Mouse (Mus musculus) stomach, embryonic 16.5 days (tissue): Measurements from ENCODE around the gene Sdc3. TPM values are rescaled to one million over a fixed set of nuclear protein-coding genes. Genes with fewer than 3 reads are reported as not detected.

Experiments
- ATAC-seq: fragments of 200-750 bp; cut with Nextera tagmentation; 2 replicates; pipeline ENCODE4 v1.8.0; 2017; ENCODE audit warnings: moderate number of reproducible peaks, moderate TSS enrichment; ENCODE audit not compliant: insufficient read depth, low FRiP score
- H3K27ac ChIP-seq: fragments of 300-500 bp; sonication (generic); 2 replicates; pipeline ENCODE4 v1.5.1; 2014; ENCODE audit warnings: low read length
- H3K27me3 ChIP-seq: fragments of 300-500 bp; sonication (generic); 2 replicates; pipeline ENCODE4 v1.6.1; 2014; ENCODE audit warnings: low read length, control low read depth, mixed read lengths; ENCODE audit not compliant: control insufficient read depth, insufficient read depth
- H3K36me3 ChIP-seq: fragments of 300-500 bp; sonication (generic); 2 replicates; pipeline ENCODE4 v1.6.1; 2014; ENCODE audit warnings: low read length; ENCODE audit not compliant: control insufficient read depth, insufficient read depth
- H3K4me1 ChIP-seq: fragments of 300-500 bp; sonication (generic); 2 replicates; pipeline ENCODE4 v1.6.1; 2014; ENCODE audit warnings: low read length, control low read depth, mixed read lengths; ENCODE audit not compliant: control insufficient read depth, insufficient read depth
- H3K4me2 ChIP-seq: fragments of 300-500 bp; sonication (generic); 2 replicates; pipeline ENCODE4 v1.6.1; 2014; ENCODE audit warnings: low read depth, low read length, mixed read lengths
- H3K4me3 ChIP-seq: fragments of 300-500 bp; sonication (generic); replicated peaks from 2 replicates; pipeline ENCODE4 v1.5.1; 2014; ENCODE audit warnings: mild to moderate bottlenecking, low read length
- H3K9ac ChIP-seq: fragments of 300-500 bp; sonication (generic); 2 replicates; pipeline ENCODE4 v1.6.1; 2014; ENCODE audit warnings: low read length
- H3K9me3 ChIP-seq: fragments of 300-500 bp; sonication (generic); replicated peaks from 2 replicates; pipeline ENCODE4 v1.6.1; 2016; ENCODE audit warnings: low read length, control low read depth; ENCODE audit not compliant: control insufficient read depth
- WGBS: fragments of 180-500 bp; shearing (Covaris S2); extraction: QIAGEN DNeasy Blood & Tissue Kit; methylation state at CpG from one replicate; pipeline ENCODE4 v1.1.7; 2014; 5-methylcytosine and 5-hydroxymethylcytosine counted together
- polyA plus RNA-seq: library from polyadenylated mRNA; unstranded; fragments of >200 nt; fragmentation: Nextera tagmentation; extraction: Ambion mirVana; gene quantifications from 2 replicates; pipeline ENCODE4 v1.2.1, GENCODE M21; 2015

Gene Sdc3
- polyA plus RNA-seq, 1 experiment from 2014 or later = 23.2 TPM

GRCm38 (mm10) chr4:130799118-130799517 is 6.8 kb downstream of the Sdc3 start:
- H3K9me3 ChIP-seq = no peaks in the 10 kb centered on the region
- peaks cover 42% of the 10 kb centered on the region for H3K4me1 ChIP-seq
- no peak overlapping the region for H3K27ac ChIP-seq
- H3K4me3 ChIP-seq = no peak overlapping the region
- H3K9ac ChIP-seq = peak overlapping the region; percentile 7; the same call in 1 of the 2 replicates
- ATAC-seq = 0 out of 2 replicates have a peak, but pooled peaks have one; percentile 32
- 32% methylated on average over 4 of the region's 4 CpGs for WGBS
- no peaks in the 10 kb centered on the region for H3K27me3 ChIP-seq
- no peaks in the 10 kb centered on the region for H3K36me3 ChIP-seq
- no peak overlapping the region for H3K4me2 ChIP-seq

- H3K4me1 ChIP-seq = peaks cover 42% of the 10 kb centered on the region
- H3K36me3 ChIP-seq = no peaks in the 10 kb centered on the region
- no peaks in the 10 kb centered on the region for H3K27me3 ChIP-seq
- H3K9ac ChIP-seq = peak overlapping the region; percentile 7; the same call in 1 of the 2 replicates
- H3K4me3 ChIP-seq = no peak overlapping the region
- no peaks in the 10 kb centered on the region for H3K9me3 ChIP-seq
- no peak for ATAC-seq
- no peak overlapping the region for H3K27ac ChIP-seq
- WGBS = 56% methylated on average over 5 of the region's 5 CpGs
- no peak overlapping the region for H3K4me2 ChIP-seq
Measured at GRCm38 (mm10) chr4:130799582-130799981, 7.2 kb downstream of the Sdc3 start.

- Histone ChIP-seq H3K9ac (no peak overlapping the region), H3K4me2 (no peak overlapping the region), H3K4me3 (no peak overlapping the region), H3K9me3 (no peaks in the 10 kb centered on the region), H3K36me3 (no peaks in the 10 kb centered on the region), H3K27me3 (no peaks in the 10 kb centered on the region), H3K27ac (no peak overlapping the region), H3K4me1 (peaks cover 48% of the 10 kb centered on the region)
- 83% methylated on average over 6 of the region's 6 CpGs for WGBS
- ATAC-seq = no peak
Measured at GRCm38 (mm10) chr4:130800147-130800546, 7.8 kb downstream of the Sdc3 start.

GRCm38 (mm10) chr4:130801198-130801597 is 8.9 kb downstream of the Sdc3 start:
- no peak overlapping the region for H3K4me3 ChIP-seq
- no peaks in the 10 kb centered on the region for H3K27me3 ChIP-seq
- H3K9ac ChIP-seq = no peak overlapping the region
- no peak overlapping the region for H3K4me2 ChIP-seq
- H3K36me3 ChIP-seq = no peaks in the 10 kb centered on the region
- 86% methylated on average over 5 of the region's 5 CpGs for whole genome bisulfite sequencing
- peaks cover 51% of the 10 kb centered on the region for H3K4me1 ChIP-seq
- no peaks in the 10 kb centered on the region for H3K9me3 ChIP-seq
- peak overlapping the region; percentile 79; the same call in 1 of the 2 replicates for H3K27ac ChIP-seq
- ATAC-seq = no peak

- Histone ChIP-seq H3K4me1 (peaks cover 48% of the 10 kb centered on the region), H3K27me3 (no peaks in the 10 kb centered on the region), H3K9ac (no peak overlapping the region), H3K36me3 (no peaks in the 10 kb centered on the region), H3K9me3 (no peaks in the 10 kb centered on the region), H3K4me3 (no peak overlapping the region), H3K4me2 (peak overlapping the region; percentile 26; the same call in 1 of the 2 replicates), H3K27ac (peak overlapping the region; percentile 79)
- peak; percentile 51; the same call in 1 of the 2 replicates for ATAC-seq
- WGBS = 54% methylated on average over 10 of the region's 10 CpGs
Measured at GRCm38 (mm10) chr4:130801624-130802329, 9.4 kb downstream of the Sdc3 start.

GRCm38 (mm10) chr4:130803591-130803990 is 11.3 kb downstream of the Sdc3 start:
- ATAC-seq = no peak
- H3K4me3 ChIP-seq = no peak overlapping the region
- WGBS = 89% methylated on average over 2 of the region's 2 CpGs
- H3K36me3 ChIP-seq = no peaks in the 10 kb centered on the region
- H3K4me2 ChIP-seq = no peak overlapping the region
- no peak overlapping the region for H3K27ac ChIP-seq
- peaks cover 35% of the 10 kb centered on the region for H3K4me1 ChIP-seq
- H3K9ac ChIP-seq = no peak overlapping the region
- no peaks in the 10 kb centered on the region for H3K27me3 ChIP-seq
- no peaks in the 10 kb centered on the region for H3K9me3 ChIP-seq

- Histone ChIP-seq H3K4me3 (no peak overlapping the region), H3K4me2 (no peak overlapping the region), H3K9ac (no peak overlapping the region), H3K27me3 (no peaks in the 10 kb centered on the region), H3K4me1 (peaks cover 28% of the 10 kb centered on the region), H3K36me3 (no peaks in the 10 kb centered on the region), H3K27ac (no peak overlapping the region), H3K9me3 (no peaks in the 10 kb centered on the region)
- WGBS = 45% methylated on average over 2 of the region's 2 CpGs
- no peak for ATAC-seq
Measured at GRCm38 (mm10) chr4:130804292-130804691, 12.0 kb downstream of the Sdc3 start.

GRCm38 (mm10) chr4:130804771-130805361 is 12.5 kb downstream of the Sdc3 start:
- no peaks in the 10 kb centered on the region for H3K9me3 ChIP-seq
- no peak overlapping the region for H3K4me2 ChIP-seq
- peak overlapping the region; percentile 52 for H3K27ac ChIP-seq
- no peak for ATAC-seq
- H3K36me3 ChIP-seq = no peaks in the 10 kb centered on the region
- H3K4me3 ChIP-seq = no peak overlapping the region
- no peaks in the 10 kb centered on the region for H3K27me3 ChIP-seq
- WGBS = 58% methylated on average over 7 of the region's 7 CpGs
- H3K4me1 ChIP-seq = peaks cover 25% of the 10 kb centered on the region
- H3K9ac ChIP-seq = 0 out of 2 replicates have a peak overlapping the region, but pooled peaks have one; percentile 48

GRCm38 (mm10) chr4:130805746-130806145 is 13.4 kb downstream of the Sdc3 start:
- H3K4me2 ChIP-seq = no peak overlapping the region

More at GRCm38 (mm10) chr4:130805746-130806145, 13.4 kb downstream of the Sdc3 start:
- ATAC-seq = no peak
- no peak overlapping the region for H3K9ac ChIP-seq
- H3K27me3 ChIP-seq = no peaks in the 10 kb centered on the region
- H3K27ac ChIP-seq = no peak overlapping the region
- 81% methylated on average over 7 of the region's 7 CpGs for WGBS
- peaks cover 25% of the 10 kb centered on the region for H3K4me1 ChIP-seq
- no peaks in the 10 kb centered on the region for H3K9me3 ChIP-seq
- no peaks in the 10 kb centered on the region for H3K36me3 ChIP-seq
- H3K4me3 ChIP-seq = no peak overlapping the region
